8 mouse cellular contexts compared by ENCODE assay signal in genomic region chr1:93100576-93101491, GRCm38 (mm10). TPM values are rescaled to one million over a fixed set of nuclear protein-coding genes. Genes with fewer than 3 reads are reported as not detected.
DNase-seq lines count a peak whose midpoint lies in the region; ATAC-seq lines count a peak whose summit lies in the region.

No protein-coding gene starts in this region.

- DNase-seq in kidney, postnatal 25 days, result no peak
- peak; percentile 69 for DNase-seq in cerebellum, adult 8-10 months
- DNase-seq in frontal cortex, adult 2 months (ENCODE audit: extremely low spot score in 1 of 2, low spot score in 1 of 2), result peak; percentile 57 to 73
- peak; percentile 37 to 56 for DNase-seq in kidney, postnatal 4 days
- DNase-seq in lung, postnatal 10 days, result peak; percentile 21

- under 1% methylated on average over 47 of the region's 49 CpGs for WGBS in kidney, embryonic 16.5 days
- under 1% methylated on average over 49 of the region's 49 CpGs for WGBS in stomach, embryonic 16.5 days

- H3K27ac ChIP-seq in kidney, embryonic 16.5 days (ENCODE audit: low read length), result no peak overlapping the region
- H3K27ac ChIP-seq in stomach, embryonic 16.5 days (ENCODE audit: low read length), result no peak overlapping the region

- ATAC-seq in kidney, embryonic 16.5 days (ENCODE audit: low FRiP score, low TSS enrichment), result peak; percentile 77
- peak; percentile 41 for ATAC-seq in stomach, embryonic 16.5 days (ENCODE audit: insufficient read depth, low FRiP score)
- no peak for ATAC-seq in erythroblast, adult 5-6 weeks (replicated peaks; ENCODE audit: low FRiP score, poor library complexity, severe bottlenecking)

- H3K9ac ChIP-seq in kidney, embryonic 16.5 days (replicated peaks; ENCODE audit: low read length), result peak overlapping the region; percentile 59
- H3K9ac ChIP-seq in stomach, embryonic 16.5 days (ENCODE audit: low read length), result peak overlapping the region; percentile 64

- H3K36me3 ChIP-seq in kidney, embryonic 16.5 days (ENCODE audit: insufficient read depth, low read length), result no peaks in the 10 kb centered on the region
- no peaks in the 10 kb centered on the region for H3K36me3 ChIP-seq in stomach, embryonic 16.5 days (ENCODE audit: control insufficient read depth, insufficient read depth, low read length)

- H3K27me3 ChIP-seq in kidney, embryonic 16.5 days (ENCODE audit: insufficient read depth, low read length), result peaks cover 51% of the 10 kb centered on the region
- H3K27me3 ChIP-seq in stomach, embryonic 16.5 days (ENCODE audit: control insufficient read depth, insufficient read depth, low read length), result peaks cover 27% of the 10 kb centered on the region

- H3K4me3 ChIP-seq in kidney, embryonic 16.5 days (ENCODE audit: low read length), result peak overlapping the region; percentile 56
- H3K4me3 ChIP-seq in stomach, embryonic 16.5 days (replicated peaks; ENCODE audit: low read length), result peak overlapping the region; percentile 53

- peak overlapping the region; percentile 92 for H3K4me2 ChIP-seq in kidney, embryonic 16.5 days (replicated peaks; ENCODE audit: low read depth, low read length)
- peak overlapping the region; percentile 85 for H3K4me2 ChIP-seq in stomach, embryonic 16.5 days (ENCODE audit: low read depth, low read length)

- H3K4me1 ChIP-seq in kidney, embryonic 16.5 days (ENCODE audit: insufficient read depth, low read length), result peaks cover 20% of the 10 kb centered on the region
- peaks cover 10% of the 10 kb centered on the region for H3K4me1 ChIP-seq in stomach, embryonic 16.5 days (ENCODE audit: control insufficient read depth, insufficient read depth, low read length)

- no peaks in the 10 kb centered on the region for H3K9me3 ChIP-seq in kidney, embryonic 16.5 days (ENCODE audit: low read length)
- H3K9me3 ChIP-seq in stomach, embryonic 16.5 days (replicated peaks; ENCODE audit: control insufficient read depth, low read length), result no peaks in the 10 kb centered on the region

RNA-seq across cellular contexts. Expression of gene Kif1a, which starts 0.9 kb away (rescaled TPM):
- 7.4 and 11.6 TPM in 2 replicates for polyA plus RNA-seq in kidney, embryonic 16.5 days (2015; fragmentation: Nextera tagmentation; extraction: Ambion mirVana)
- polyA plus RNA-seq in frontal cortex, adult 2 months (2012; rRNA removed), result 305 and 323 TPM in 2 replicates
- 10.6 and 16.5 TPM in 2 replicates for polyA plus RNA-seq in stomach, embryonic 16.5 days (2015; fragmentation: Nextera tagmentation; extraction: Ambion mirVana)
- not detected in 2 replicates for total RNA-seq in erythroblast, adult 5-6 weeks (2015; ENCODE audit: low replicate concordance)
- under 0.01 TPM in 1 of 2 replicates, not detected in the other for total RNA-seq in erythroblast, adult 5-6 weeks (2017; ENCODE audit: low replicate concordance)

RNA-seq across cellular contexts. Expression of gene Agxt, which starts 34.2 kb away (rescaled TPM):
- 0.32 TPM in 1 of 2 replicates, not detected in the other for polyA plus RNA-seq in kidney, embryonic 16.5 days (2015; fragmentation: Nextera tagmentation; extraction: Ambion mirVana)
- not detected in 2 replicates for polyA plus RNA-seq in frontal cortex, adult 2 months (2012; rRNA removed)
- 0.47 and 0.53 TPM in 2 replicates for polyA plus RNA-seq in stomach, embryonic 16.5 days (2015; fragmentation: Nextera tagmentation; extraction: Ambion mirVana)
- total RNA-seq in erythroblast, adult 5-6 weeks (2015; ENCODE audit: low replicate concordance), result not detected in 2 replicates
- total RNA-seq in erythroblast, adult 5-6 weeks (2017; ENCODE audit: low replicate concordance), result not detected in 2 replicates

RNA-seq across cellular contexts. Expression of gene 2310007B03Rik, which starts 59.9 kb away (rescaled TPM):
- 2.2 and 2.3 TPM in 2 replicates for polyA plus RNA-seq in kidney, embryonic 16.5 days (2015; fragmentation: Nextera tagmentation; extraction: Ambion mirVana)
- not detected in 2 replicates for polyA plus RNA-seq in frontal cortex, adult 2 months (2012; rRNA removed)
- polyA plus RNA-seq in stomach, embryonic 16.5 days (2015; fragmentation: Nextera tagmentation; extraction: Ambion mirVana), result 17.7 and 32.8 TPM in 2 replicates
- total RNA-seq in erythroblast, adult 5-6 weeks (2015; ENCODE audit: low replicate concordance), result not detected in 2 replicates
- not detected in 2 replicates for total RNA-seq in erythroblast, adult 5-6 weeks (2017; ENCODE audit: low replicate concordance)

Comparison
In these comparisons a context has a peak if more than half of its experiments do, and no peak if none do; other contexts are left out.
1. DNase-seq: peak in cerebellum, adult 8-10 months (single experiment), frontal cortex, adult 2 months (2 of 2), kidney, postnatal 4 days (2 of 2) and lung, postnatal 10 days (single experiment); none in kidney, postnatal 25 days (0 of 2).
2. RNA of gene Kif1a, which starts 0.9 kb away (polyA plus RNA-seq): 305 to 323 TPM in frontal cortex, adult 2 months; 10.6 to 16.5 TPM in stomach, embryonic 16.5 days and 7.4 to 11.6 TPM in kidney, embryonic 16.5 days; every median in the first group is over 10 times any median in the second.